Mouse (Mus musculus) adrenal gland, adult 8-10 months (tissue): ENCODE results near the gene Fntb. TPM values are rescaled to one million over a fixed set of nuclear protein-coding genes. Genes with fewer than 3 reads are reported as not detected.

ENCODE experiments used
- DNase-seq: peaks from one replicate; pipeline ENCODE4 v3.0.0; 2022
- total RNA-seq, 4 experiments: library from RNA; stranded (reverse); gene quantifications; 2 replicates each; pipeline ENCODE4 v1.2.4; 2022

The Fntb gene
- total RNA-seq, 4 experiments from 2014 or later: 14.4 to 18.8 (median 16.8) TPM

GRCm38 (mm10) chr12:76795350-76795749 lies 30.0 kb downstream of the Fntb start, which contains the start of gene Gpx2:
Gpx2 (minus strand) TSS chr12:76795554.
- DNase-seq: no peak

- no peak for DNase-seq
Observed at GRCm38 (mm10) chr12:76796938-76797539, 31.6 kb downstream of the Fntb start.

- no peak for DNase-seq
Observed at GRCm38 (mm10) chr12:76798008-76798720, 32.8 kb downstream of the Fntb start.

- no peak for DNase-seq
Observed at GRCm38 (mm10) chr12:76803028-76803427, 37.6 kb downstream of the Fntb start.

GRCm38 (mm10) chr12:76803700-76804252 lies 38.4 kb downstream of the Fntb start:
- DNase-seq: peak; percentile 35

- peak; percentile 32 for DNase-seq
Observed at GRCm38 (mm10) chr12:76805056-76805811, 39.8 kb downstream of the Fntb start.

GRCm38 (mm10) chr12:76807796-76808195 lies 42.4 kb downstream of the Fntb start:
- DNase-seq: no peak

- no peak for DNase-seq
Observed at GRCm38 (mm10) chr12:76810491-76810890, 45.1 kb downstream of the Fntb start.

GRCm38 (mm10) chr12:76811006-76811405 lies 45.6 kb downstream of the Fntb start:
- no peak for DNase-seq

- DNase-seq: no peak
Observed at GRCm38 (mm10) chr12:76813543-76813942, 48.2 kb downstream of the Fntb start.

GRCm38 (mm10) chr12:76814120-76814519 lies 48.7 kb downstream of the Fntb start:
- DNase-seq: no peak

GRCm38 (mm10) chr12:76816720-76817119 lies 51.3 kb downstream of the Fntb start:
- DNase-seq: no peak

GRCm38 (mm10) chr12:76817176-76817575 lies 51.8 kb downstream of the Fntb start:
- DNase-seq: no peak

GRCm38 (mm10) chr12:76818120-76818519 lies 52.7 kb downstream of the Fntb start:
- DNase-seq: no peak

GRCm38 (mm10) chr12:76818908-76819307 lies 53.5 kb downstream of the Fntb start:
- no peak for DNase-seq

- DNase-seq: no peak
Observed at GRCm38 (mm10) chr12:76819816-76820215, 54.4 kb downstream of the Fntb start.

GRCm38 (mm10) chr12:76820615-76821014 lies 55.2 kb downstream of the Fntb start:
- no peak for DNase-seq

- DNase-seq: no peak
Observed at GRCm38 (mm10) chr12:76822002-76822650, 56.7 kb downstream of the Fntb start.

- DNase-seq: no peak
Observed at GRCm38 (mm10) chr12:76822651-76823041, 57.3 kb downstream of the Fntb start, which contains the start of gene Rab15. Rab15 (minus strand) TSS chr12:76822908.

GRCm38 (mm10) chr12:76825283-76825682 lies 59.9 kb downstream of the Fntb start:
- no peak for DNase-seq

- no peak for DNase-seq
Observed at GRCm38 (mm10) chr12:76832704-76833103, 67.3 kb downstream of the Fntb start.

- DNase-seq: peak; percentile 97
Observed at GRCm38 (mm10) chr12:76837101-76837843, 71.9 kb downstream of the Fntb start.
